Mouse (Mus musculus) Patski (cell line): ENCODE results near the gene Gabpb1. TPM values are rescaled to one million over a fixed set of nuclear protein-coding genes. Genes with fewer than 3 reads are reported as not detected.

Experiments
- ATAC-seq: fragments of 100-300 bp; one replicate; pipeline ENCODE4 v1.8.0; 2021
- CTCF ChIA-PET: fragments of 350-600 bp; sonication (Branson Sonifier 250); formaldehyde crosslinking; loops from one replicate; lab custom pipeline; 2022; ENCODE audit warnings: inconsistent platforms; lab: Charles Lee
- POLR2A ChIA-PET: fragments of 350-600 bp; sonication (Branson Sonifier 250); formaldehyde crosslinking; loops from one replicate; lab custom pipeline; 2022; ENCODE audit warnings: antibody characterized with exemption, inconsistent platforms; lab: Charles Lee
- DNase-seq: peaks from one replicate; pipeline ENCODE4 v3.0.0-alpha.2; 2011; ENCODE audit warnings: low read depth, low spot score
- H3K27me3 ChIP-seq: fragments of 371-371 bp; one replicate; pipeline ENCODE4 v1.5.1; 2021
- CTCF ChIP-seq: fragments of 100-300 bp; IDR thresholded peaks from one replicate; pipeline ENCODE4 v1.5.1; 2021
- in situ Hi-C: fragments of 300-500 bp; cut with MboI; formaldehyde crosslinking; loops from 3 replicates; pipeline ENCODE4 v1.11.1; 2018; ENCODE audit warnings: low pct_unique_long_range_greater_than_20kb, mixed read lengths
- polyA plus RNA-seq: library from polyadenylated mRNA; unstranded; gene quantifications from one replicate; pipeline ENCODE4 v1.2.3, GENCODE M21; 2021

Gene Gabpb1
- polyA plus RNA-seq, 1 experiment from 2014 or later: 21.9 TPM

DNA sequence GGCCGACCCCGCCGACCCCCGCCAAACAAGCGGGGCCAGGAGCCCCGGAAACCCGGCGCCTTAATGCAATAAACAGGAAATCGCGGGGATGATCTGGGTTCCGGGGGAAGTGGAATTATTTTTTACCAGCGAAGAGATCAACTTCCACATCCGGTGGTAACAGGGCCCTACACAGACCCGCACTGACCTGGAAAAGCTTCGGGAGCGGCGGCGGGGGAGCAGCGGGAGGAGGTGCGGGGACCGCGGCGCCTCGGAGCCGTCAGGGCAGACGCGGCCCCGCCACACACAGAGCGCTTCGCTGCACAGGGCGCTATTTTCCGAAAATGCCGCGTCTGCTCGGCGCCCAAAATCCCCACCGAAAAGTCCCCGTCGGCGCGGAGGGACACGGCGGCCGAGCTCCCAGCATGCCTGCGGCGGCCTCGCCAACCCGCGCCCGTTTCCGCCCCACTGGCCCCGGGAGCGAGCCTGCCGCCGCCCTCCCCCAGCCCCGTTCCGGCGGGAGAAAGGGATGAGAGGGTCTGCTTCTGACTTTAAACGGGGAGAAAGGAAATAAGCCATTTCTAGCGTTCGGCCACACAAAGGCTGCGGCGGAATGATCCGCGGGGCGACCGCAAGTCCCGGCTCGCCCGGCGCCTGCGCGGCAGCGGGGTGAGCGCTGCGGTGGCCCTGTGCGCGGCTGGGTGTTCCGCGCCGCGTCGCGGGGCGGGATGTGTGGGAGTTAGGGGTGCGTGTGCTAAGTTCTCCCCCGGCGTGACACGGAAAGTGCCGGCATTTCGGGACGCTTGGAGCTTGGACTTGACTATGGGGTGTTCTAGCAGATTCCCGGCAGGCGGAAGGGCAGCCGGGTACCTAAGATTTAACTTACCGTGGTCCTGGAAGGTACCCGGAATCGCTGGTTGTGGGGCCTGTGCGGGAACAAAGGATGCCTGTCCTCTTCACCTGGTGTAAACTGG is 692 bp downstream of the Gabpb1 start:
- TF ChIP-seq CTCF: no peak
- CTCF ChIA-PET: no interaction called here
- POLR2A ChIA-PET: interaction anchor here (0.8 to 3.2 kb wide), 2 partner anchors 23 to 32 kb away, joined by 3 to 18 read pairs; partner anchors contain the start of gene Usp8
- peak; percentile 75 for ATAC-seq
- DNase-seq: peak; percentile 63
- in situ Hi-C loops: no loop called here
- no peaks in the 10 kb centered on the region for H3K27me3 ChIP-seq

- in situ Hi-C loops: no loop called here
- no peak for TF ChIP-seq CTCF
- ATAC-seq (peak; percentile 44), DNase-seq (no peak)
- ChIA-PET POLR2A (interaction anchor here (0.6 to 3.2 kb wide), 3 partner anchors 24 to 269 kb away, joined by 3 to 18 read pairs (median 3); partner anchors contain the start of gene Usp8), CTCF (no interaction called here)
- no peaks in the 10 kb centered on the region for H3K27me3 ChIP-seq
Measured at GRCm38 (mm10) chr2:126674441-126675168, 1.5 kb downstream of the Gabpb1 start.

GRCm38 (mm10) chr2:126673317-126674242 is 2.6 kb downstream of the Gabpb1 start:
- no peak for ATAC-seq
- in situ Hi-C loops: no loop called here
- CTCF ChIA-PET: interaction anchor here (1.5 kb wide), 1 partner anchor 12 kb away, joined by 5 read pairs; no protein-coding TSS in a partner anchor
- TF ChIP-seq CTCF: no peak
- H3K27me3 ChIP-seq: no peaks in the 10 kb centered on the region
- no peak for DNase-seq
- POLR2A ChIA-PET: interaction anchor here (0.6 to 3.2 kb wide), 2 partner anchors 34 to 268 kb away, joined by 3 to 18 read pairs; partner anchors contain the start of gene Usp8

DNA sequence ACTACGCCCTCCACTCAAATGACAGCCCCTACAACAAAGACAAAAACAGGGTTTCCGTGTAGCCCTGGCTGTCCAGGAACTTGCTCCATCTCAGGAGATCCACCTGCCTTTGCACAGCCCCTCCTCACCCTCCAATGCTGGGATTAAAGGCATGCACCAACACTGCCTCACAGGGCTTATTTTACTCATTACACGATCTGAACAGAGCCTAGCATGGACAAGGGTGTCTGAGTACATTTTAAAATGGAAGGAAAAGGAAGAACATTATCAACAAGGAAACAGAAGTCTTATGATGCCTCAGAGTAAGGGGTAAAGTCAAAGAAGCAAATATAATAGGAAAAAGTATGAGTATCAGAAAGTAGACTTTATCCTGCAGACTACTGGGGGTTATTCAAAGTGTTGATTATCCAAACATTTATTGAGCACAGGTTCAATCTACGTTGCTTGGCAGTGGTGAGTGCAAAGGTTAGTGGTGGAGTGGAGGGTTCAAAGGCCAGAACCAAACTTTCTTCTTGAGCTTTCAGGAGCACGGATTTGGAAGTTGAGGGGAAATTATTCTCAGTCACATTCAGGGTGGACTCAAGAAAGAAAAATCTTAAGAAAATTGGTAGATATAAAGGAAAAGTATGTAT is 7.4 kb downstream of the Gabpb1 start:
- no peaks in the 10 kb centered on the region for H3K27me3 ChIP-seq
- POLR2A ChIA-PET: no interaction called here
- ATAC-seq: no peak

DNA sequence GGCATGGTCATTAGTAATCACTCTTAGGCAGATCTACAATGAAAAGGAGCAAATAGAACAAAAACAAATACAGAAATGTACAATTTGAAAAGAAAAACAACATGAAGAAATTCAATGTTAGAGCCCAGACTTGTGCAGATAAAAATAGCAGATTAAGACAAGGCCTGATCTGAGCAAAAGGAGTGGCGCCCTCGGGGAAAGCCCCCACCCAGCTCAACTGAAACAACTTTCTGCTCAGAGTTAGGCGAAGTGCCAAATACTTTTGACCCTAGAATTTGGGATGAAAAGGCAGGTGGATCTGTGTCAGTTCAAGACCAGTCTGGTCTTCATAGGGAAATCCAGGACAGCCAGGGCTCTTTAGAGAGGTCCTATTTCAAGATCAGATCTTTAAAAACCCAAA is 10.2 kb downstream of the Gabpb1 start:
- in situ Hi-C loops: no loop called here

More for the DNA sequence above, 7.4 kb downstream of the Gabpb1 start:
- DNase-seq: no peak
- CTCF ChIA-PET: no interaction called here
- no peak for TF ChIP-seq CTCF
- in situ Hi-C loops: no loop called here

GRCm38 (mm10) chr2:126663481-126663880 is 12.7 kb downstream of the Gabpb1 start:
- no peak for DNase-seq
- in situ Hi-C loops: no loop called here
- ChIA-PET CTCF (interaction anchor here (0.6 to 1.4 kb wide), 5 partner anchors 15 to 69 kb away, joined by 3 to 6 read pairs (median 3); no protein-coding TSS in a partner anchor), POLR2A (no interaction called here)
- TF ChIP-seq CTCF: peak; percentile 59
- ATAC-seq: no peak
- H3K27me3 ChIP-seq: no peaks in the 10 kb centered on the region

More for the DNA sequence above, 10.2 kb downstream of the Gabpb1 start:
- H3K27me3 ChIP-seq: no peaks in the 10 kb centered on the region
- no peak for TF ChIP-seq CTCF
- ATAC-seq (no peak), DNase-seq (no peak)
- ChIA-PET POLR2A (interaction anchor here (0.7 kb wide), 1 partner anchor 21 kb away, joined by 3 read pairs; no protein-coding TSS in a partner anchor), CTCF (no interaction called here)

- in situ Hi-C loops: no loop called here
- ATAC-seq (no peak), DNase-seq (no peak)
- no peaks in the 10 kb centered on the region for H3K27me3 ChIP-seq
- POLR2A ChIA-PET: interaction anchor here (1.5 kb wide), 1 partner anchor 11 kb away, joined by 3 read pairs; no protein-coding TSS in a partner anchor
- CTCF ChIA-PET: interaction anchor here (0.9 to 2.4 kb wide), 3 partner anchors 8 to 59 kb away, joined by 3 to 9 read pairs (median 4); no protein-coding TSS in a partner anchor
- no peak for TF ChIP-seq CTCF
Measured at GRCm38 (mm10) chr2:126652929-126653328, 23.2 kb downstream of the Gabpb1 start.

DNA sequence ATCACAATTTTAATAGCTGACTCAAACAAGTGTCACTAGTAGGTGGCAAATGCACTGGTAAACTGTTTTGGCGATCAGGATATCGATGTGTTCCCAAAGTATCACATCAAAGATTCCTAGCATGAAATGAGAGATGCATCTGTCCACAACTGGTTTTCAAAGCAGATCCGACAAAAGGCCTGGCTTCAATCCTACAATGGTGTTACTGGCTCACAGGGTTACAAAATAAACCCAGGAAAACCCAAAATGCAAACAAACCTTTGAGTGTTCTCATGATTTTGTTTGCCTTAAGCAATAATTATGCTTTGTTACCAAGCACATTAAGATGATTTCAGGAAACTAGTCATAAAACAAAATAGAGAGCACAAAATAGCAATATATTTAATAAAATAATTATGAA is 28.4 kb downstream of the Gabpb1 start:
- TF ChIP-seq CTCF: no peak
- no peaks in the 10 kb centered on the region for H3K27me3 ChIP-seq
- POLR2A ChIA-PET: no interaction called here
- in situ Hi-C loops: no loop called here
- DNase-seq (no peak), ATAC-seq (no peak)
- CTCF ChIA-PET: no interaction called here

DNA sequence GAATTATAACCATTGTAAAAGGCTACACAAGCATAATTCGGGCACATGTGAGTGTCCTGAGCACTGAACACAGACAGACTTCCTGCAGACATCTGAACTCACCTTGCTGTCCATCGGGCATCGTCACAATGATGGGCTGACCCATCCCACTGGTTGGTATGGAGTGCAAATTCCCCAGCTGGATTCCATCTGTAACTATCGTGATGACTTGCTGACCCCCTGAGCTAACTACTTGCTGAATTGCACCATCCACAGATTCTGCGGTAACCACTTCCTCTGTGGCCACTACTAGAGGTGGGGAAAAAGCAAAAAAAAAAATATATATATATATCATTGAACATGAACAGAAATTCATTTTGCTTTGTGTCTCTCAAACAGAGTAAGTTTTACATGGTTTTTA is 29.7 kb downstream of the Gabpb1 start:
- TF ChIP-seq CTCF: no peak
- in situ Hi-C loops: no loop called here
- CTCF ChIA-PET: no interaction called here
- H3K27me3 ChIP-seq: no peaks in the 10 kb centered on the region
- DNase-seq (no peak), ATAC-seq (no peak)
- POLR2A ChIA-PET: no interaction called here
